Mouse (Mus musculus) gastrocnemius, adult 8-10 months (tissue): ENCODE data around the gene Olfr479. TPM values are rescaled to one million over a fixed set of nuclear protein-coding genes. Genes with fewer than 3 reads are reported as not detected.
"Not testable (repeated sequence)": the region's sequence is repeated elsewhere in the genome, so short reads cannot be mapped to it uniquely, and the experiment has no call there.

Experiments
- DNase-seq, 2 experiments: peaks; one replicate each; pipeline ENCODE4 v3.0.0; 2022; ENCODE audit warnings: low spot score in 2 of 2
- total RNA-seq, 4 experiments: library from RNA; stranded (reverse); gene quantifications; 2 replicates each; pipeline ENCODE4 v1.2.4; 2022

The Olfr479 gene
- total RNA-seq: not detected

DNA sequence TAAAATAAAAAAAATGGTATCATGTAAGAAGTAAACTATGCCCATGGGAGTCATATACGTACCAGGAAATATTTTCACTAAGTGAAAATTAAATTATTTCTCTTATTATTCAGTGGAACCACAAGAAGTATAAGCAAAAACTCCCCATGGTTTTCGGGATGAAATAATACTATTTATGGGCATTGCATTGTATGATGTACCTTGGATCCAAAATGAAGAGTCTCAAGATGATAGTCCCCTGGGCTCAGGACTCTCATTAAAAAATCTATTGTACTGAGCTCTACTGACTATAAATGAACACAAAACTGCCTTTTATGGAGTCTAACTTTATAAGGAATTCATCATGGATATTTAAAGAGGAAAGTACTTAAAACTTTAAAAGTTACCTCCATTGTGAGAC is at the start of gene Olfr479:
Gene Olfr479 (plus strand): TSS at position 301 of the 400 bp plus-strand sequence.
- DNase-seq: no peak

GRCm38 (mm10) chr7:108014256-108014655 is 36.2 kb upstream of the Olfr479 start:
- not testable (repeated sequence) for DNase-seq

DNA sequence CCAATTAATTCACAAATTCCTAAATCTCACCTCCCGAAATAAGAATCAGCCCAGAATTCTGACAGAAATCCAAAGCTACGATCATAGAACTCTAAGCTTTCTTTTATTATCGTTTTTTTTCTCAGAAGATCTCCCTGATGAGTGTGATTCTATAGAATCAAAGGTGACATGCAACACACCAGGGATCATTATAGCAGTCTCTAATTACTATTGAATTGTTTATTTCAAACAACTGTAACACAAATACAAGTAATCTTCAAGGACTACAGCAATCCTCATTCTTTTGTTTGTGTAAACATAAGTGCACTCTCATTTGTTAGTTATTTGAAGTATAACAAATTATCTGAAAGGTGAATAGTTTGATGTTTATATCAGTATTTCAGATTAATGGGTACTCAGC is 16.6 kb upstream of the Olfr479 start, which contains the start of gene Olfr478:
Gene Olfr478 (minus strand): TSS at position 101 of the 400 bp plus-strand sequence.
- DNase-seq: no peak

DNA sequence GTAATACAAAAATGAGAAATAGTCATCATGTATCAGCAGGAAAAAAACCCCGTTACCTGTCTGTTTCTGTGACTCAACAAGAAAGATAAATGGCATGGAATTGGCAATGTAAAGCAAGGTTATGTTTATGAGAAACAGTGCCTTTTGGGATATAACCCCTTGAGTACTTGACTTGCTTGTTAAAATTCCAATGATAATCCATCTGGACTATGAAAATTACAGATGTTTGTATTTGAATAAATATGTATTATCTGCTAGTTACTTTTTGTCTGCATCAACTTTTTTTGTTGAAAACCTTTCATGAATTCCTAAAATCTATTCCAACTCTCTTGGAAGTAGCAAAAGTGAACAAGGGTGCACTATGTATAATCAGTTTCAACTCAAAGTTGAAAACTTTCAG is 16.8 kb downstream of the Olfr479 start, which contains the start of gene Olfr480:
Gene Olfr480 (minus strand): TSS at position 101 of the 400 bp plus-strand sequence.
- no peak for DNase-seq

- DNase-seq: no peak
These were observed 29.1 kb downstream of the Olfr479 start, which contains the start of gene Olfr481 for GRCm38 (mm10) chr7:108079555-108079954. TSS of gene Olfr481 (plus strand) at chr7:108079855.

- DNase-seq: no peak
These were observed 47.0 kb downstream of the Olfr479 start, which contains the start of gene Olfr482 for GRCm38 (mm10) chr7:108097486-108097885. TSS of gene Olfr482 (minus strand) at chr7:108097586.

DNA sequence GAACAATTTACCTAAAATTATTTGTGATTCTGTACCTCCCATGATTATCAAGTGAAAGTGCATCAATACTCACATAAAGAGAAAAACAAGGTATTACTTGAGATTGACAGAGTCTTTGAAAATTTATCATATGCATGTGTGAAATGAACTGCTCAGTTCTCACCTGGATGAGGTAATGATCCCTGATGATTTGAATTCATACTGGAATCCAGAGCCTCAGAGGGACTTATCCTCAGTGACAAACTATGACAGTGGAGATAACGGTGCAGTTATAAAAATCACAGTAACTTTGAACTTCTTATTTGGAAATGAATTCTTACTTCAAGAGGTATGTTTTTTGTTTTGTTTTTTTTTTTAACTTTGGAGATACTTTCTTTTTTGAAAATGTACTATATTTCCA is 50.1 kb downstream of the Olfr479 start, which contains the start of gene Olfr483:
Gene Olfr483 (plus strand): TSS at position 301 of the 400 bp plus-strand sequence.
- DNase-seq: no peak

Other genes with a start within 250 kb of the Olfr479 start
- gene Ovch2, start 249.5 kb upstream of the Olfr479 start, total RNA-seq: not detected
- gene Olfr467, start 238.4 kb upstream of the Olfr479 start, total RNA-seq: not detected
- gene Olfr469, start 225.2 kb upstream of the Olfr479 start, total RNA-seq: not detected
- not detected for gene Olfr470, start 203.2 kb upstream of the Olfr479 start, total RNA-seq
- not detected for gene Olfr472, start 152.8 kb upstream of the Olfr479 start, total RNA-seq
- gene Olfr473, start 120.2 kb upstream of the Olfr479 start, total RNA-seq: not detected
- not detected for gene Olfr474, start 96.0 kb upstream of the Olfr479 start, total RNA-seq
- gene Olfr476, start 85.9 kb upstream of the Olfr479 start, total RNA-seq: not detected
- gene Olfr477, start 64.0 kb upstream of the Olfr479 start, total RNA-seq: not detected
- not detected for gene Olfr478, start 16.7 kb upstream of the Olfr479 start, total RNA-seq
- not detected for gene Olfr480, start 16.7 kb downstream of the Olfr479 start, total RNA-seq
- not detected for gene Olfr481, start 29.2 kb downstream of the Olfr479 start, total RNA-seq
- gene Olfr482, start 46.9 kb downstream of the Olfr479 start, total RNA-seq: under 1 TPM; 0.46 to 0.88 (median 0.60) TPM
- gene Olfr483, start 50.2 kb downstream of the Olfr479 start, total RNA-seq: not detected
- not detected for gene Olfr484, start 76.8 kb downstream of the Olfr479 start, total RNA-seq
- not detected for gene Olfr485, start 109.2 kb downstream of the Olfr479 start, total RNA-seq
- not detected for gene Olfr486, start 122.0 kb downstream of the Olfr479 start, total RNA-seq
- gene Olfr487, start 163.9 kb downstream of the Olfr479 start, total RNA-seq: not detected
- not detected for gene Olfr488, start 207.7 kb downstream of the Olfr479 start, total RNA-seq
- not detected for gene Olfr490, start 238.2 kb downstream of the Olfr479 start, total RNA-seq